Mouse (Mus musculus) liver, adult 10 weeks (tissue): ENCODE measurements around the gene Zfp518b. TPM values are rescaled to one million over a fixed set of nuclear protein-coding genes. Genes with fewer than 3 reads are reported as not detected.

Source experiments
- polyA plus RNA-seq: library from polyadenylated mRNA; stranded (reverse); fragments of 350-450 nt; fragmentation: Illumina TruSeq; extraction: RNeasy Lipid Tissue Mini Kit (QIAGEN cat#74804); gene quantifications from one replicate; pipeline ENCODE4 v1.2.3, GENCODE M21; 2014; ENCODE audit warnings: low read depth, low replicate concordance

Zfp518b gene
- 0.64 TPM for polyA plus RNA-seq

GRCm38 (mm10) chr5:38684164-38684911 is at the start of gene Zfp518b:
Gene Zfp518b (minus strand): TSS chr5:38684826.

Other genes starting within 250 kb of the Zfp518b start
- gene Slc2a9, start 181.7 kb downstream of the Zfp518b start, polyA plus RNA-seq = 20.4 TPM
- gene Wdr1, start 121.6 kb downstream of the Zfp518b start, polyA plus RNA-seq = 17.4 TPM
- not detected for gene Clnk, start 192.0 kb upstream of the Zfp518b start, polyA plus RNA-seq